Mouse (Mus musculus): ENCODE results near the gene Slc38a6.

- TF ChIP-seq GATA1 (IDR thresholded peaks at IDR 0.05; ENCODE audit: low read length) = no peak
- no peak for TF ChIP-seq TAL1 (IDR thresholded peaks at IDR 0.05; ENCODE audit: low read length)
Measured at GRCm38 (mm10) chr12:73268497-73268896, 18.1 kb upstream of the Slc38a6 start.

All from erythroblast, embryonic 14.5 days (primary cell).